Mouse (Mus musculus): ENCODE data around the gene Snrpa1. TPM values are rescaled to one million over a fixed set of nuclear protein-coding genes. Genes with fewer than 3 reads are reported as not detected.
"Not testable (repeated sequence)": the region's sequence is repeated elsewhere in the genome, so short reads cannot be mapped to it uniquely, and the experiment has no call there.

The Snrpa1 gene
- polyA plus RNA-seq, 1 experiment = 155 TPM

DNA sequence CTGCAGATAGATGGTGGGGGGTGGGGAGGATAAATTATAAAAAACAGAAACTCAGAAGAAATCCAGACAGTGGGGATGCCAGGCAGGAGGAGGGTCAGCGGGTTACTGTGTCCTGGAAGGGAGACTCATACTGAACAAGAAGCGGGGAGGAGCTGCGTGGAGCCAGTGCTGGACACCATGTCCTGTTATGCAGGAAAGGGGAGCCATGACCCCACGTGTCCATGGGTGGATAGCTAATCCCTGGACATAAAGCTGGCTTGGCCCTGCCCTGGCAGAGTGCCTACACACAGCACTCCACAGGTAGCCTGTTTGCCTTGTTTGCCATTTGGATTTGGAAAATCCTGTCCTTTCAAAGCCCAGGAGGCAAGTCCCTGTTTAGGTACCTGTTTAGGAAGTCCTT, 10.8 kb upstream of the Snrpa1 start:
- H3K36me3 ChIP-seq (ENCODE audit: control insufficient read depth, insufficient read depth, low read length, poor library complexity, severe bottlenecking) = no peaks in the 10 kb centered on the region
- H3K27me3 ChIP-seq (ENCODE audit: control insufficient read depth, insufficient read depth, low read length, poor library complexity, severe bottlenecking) = no peaks in the 10 kb centered on the region
- H3K4me3 ChIP-seq (ENCODE audit: low read depth, low read length) = no peak overlapping the region
- no peaks in the 10 kb centered on the region for H3K9me3 ChIP-seq (replicated peaks; ENCODE audit: control insufficient read depth, insufficient read depth, low read length, poor library complexity, severe bottlenecking)
- H3K4me1 ChIP-seq (ENCODE audit: control insufficient read depth, insufficient read depth, low read length) = no peaks in the 10 kb centered on the region
- no peak overlapping the region for H3K27ac ChIP-seq (ENCODE audit: insufficient read depth, low read length)
- TF ChIP-seq CTCF (IDR thresholded peaks at IDR 0.05; ENCODE audit: low read depth, low read length) (no peak), EP300 (IDR thresholded peaks at IDR 0.05; ENCODE audit: insufficient read depth, low read depth, low read length) (no peak), POLR2A (IDR thresholded peaks at IDR 0.05; ENCODE audit: insufficient read depth, low read length) (no peak)
- no peak overlapping the region for H3K9ac ChIP-seq (ENCODE audit: low read depth, poor library complexity, severe bottlenecking)

DNA sequence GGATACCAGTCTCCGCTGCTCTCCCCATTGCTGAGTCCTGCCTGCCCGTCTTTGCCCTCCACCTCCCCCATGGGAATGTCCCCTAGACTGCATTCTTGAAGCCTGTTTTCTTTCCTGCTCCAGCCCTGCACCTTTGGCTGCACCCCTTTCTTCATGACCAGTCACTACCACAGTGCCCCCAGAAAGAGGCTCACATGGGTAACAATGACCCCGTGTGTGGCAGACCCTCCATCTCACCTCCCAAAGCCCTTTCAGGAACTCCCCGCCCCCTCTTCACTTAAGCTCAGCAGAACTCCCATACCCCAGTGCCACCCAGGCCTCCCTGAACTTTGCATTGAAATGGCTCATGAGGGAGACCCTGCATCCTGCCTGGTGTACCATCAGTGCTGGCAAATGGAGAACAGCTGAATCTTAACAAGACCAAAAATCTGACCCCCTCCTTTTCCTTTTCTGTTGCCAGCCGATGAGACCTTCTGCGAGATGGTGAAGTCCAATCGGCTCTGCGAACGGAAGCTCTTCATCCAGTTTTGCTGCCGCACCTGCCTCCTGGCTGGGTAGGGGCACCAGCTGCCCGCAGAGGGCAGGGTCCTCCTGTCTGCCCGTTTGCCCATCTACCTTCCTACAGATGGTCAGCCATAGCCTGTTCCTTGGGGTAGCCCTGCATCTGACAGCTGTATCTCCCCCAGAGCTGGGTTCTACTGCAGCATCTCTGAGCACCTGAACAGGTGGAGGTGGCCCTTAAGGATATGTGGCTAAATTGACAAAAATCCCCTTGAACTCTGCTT, 10.2 kb upstream of the Snrpa1 start:
- Histone ChIP-seq H3K27ac (ENCODE audit: insufficient read depth, low read length) (no peak overlapping the region), H3K4me1 (ENCODE audit: control insufficient read depth, insufficient read depth, low read length) (no peaks in the 10 kb centered on the region), H3K36me3 (ENCODE audit: control insufficient read depth, insufficient read depth, low read length, poor library complexity, severe bottlenecking) (no peaks in the 10 kb centered on the region)

DNA sequence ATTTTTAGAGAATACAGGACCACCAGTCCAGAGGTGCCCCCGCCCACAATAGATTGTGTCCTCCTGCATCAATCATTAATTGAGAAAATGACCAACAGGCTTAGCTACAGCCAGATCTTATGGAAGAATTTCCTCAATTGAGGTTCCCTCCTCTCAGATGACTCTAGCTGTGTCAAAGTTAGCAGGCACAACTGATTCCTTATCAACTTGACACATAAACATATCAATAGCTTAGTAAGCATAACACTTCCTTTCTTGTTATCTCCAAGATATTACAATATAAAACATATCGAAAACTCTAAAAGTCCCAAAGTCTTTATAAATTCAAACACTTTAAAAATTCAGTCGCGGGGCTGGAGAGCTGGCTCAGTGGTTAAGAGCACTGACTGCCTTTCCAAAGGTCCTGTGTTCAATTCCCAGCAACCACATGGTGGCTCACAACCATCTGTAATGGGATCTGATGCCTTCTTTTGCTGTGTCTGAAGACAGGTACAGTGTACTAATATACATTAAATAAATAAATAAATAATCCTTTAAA, 4.8 kb upstream of the Snrpa1 start:
- Histone ChIP-seq H3K9me3 (replicated peaks; ENCODE audit: control insufficient read depth, insufficient read depth, low read length, poor library complexity, severe bottlenecking) (no peaks in the 10 kb centered on the region), H3K4me1 (ENCODE audit: control insufficient read depth, insufficient read depth, low read length) (no peaks in the 10 kb centered on the region), H3K4me3 (ENCODE audit: low read depth, low read length) (no peak overlapping the region), H3K9ac (ENCODE audit: low read depth, poor library complexity, severe bottlenecking) (no peak overlapping the region), H3K36me3 (ENCODE audit: control insufficient read depth, insufficient read depth, low read length, poor library complexity, severe bottlenecking) (no peaks in the 10 kb centered on the region), H3K27me3 (ENCODE audit: control insufficient read depth, insufficient read depth, low read length, poor library complexity, severe bottlenecking) (no peaks in the 10 kb centered on the region), H3K27ac (ENCODE audit: insufficient read depth, low read length) (no peak overlapping the region)
- TF ChIP-seq POLR2A (IDR thresholded peaks at IDR 0.05; ENCODE audit: insufficient read depth, low read length) (no peak), EP300 (IDR thresholded peaks at IDR 0.05; ENCODE audit: insufficient read depth, low read depth, low read length) (no peak), CTCF (IDR thresholded peaks at IDR 0.05; ENCODE audit: low read depth, low read length) (no peak)

More for the DNA sequence above, 10.2 kb upstream of the Snrpa1 start:
- H3K4me3 ChIP-seq (ENCODE audit: low read depth, low read length) = no peak overlapping the region
- H3K9me3 ChIP-seq (replicated peaks; ENCODE audit: control insufficient read depth, insufficient read depth, low read length, poor library complexity, severe bottlenecking) = no peaks in the 10 kb centered on the region
- H3K9ac ChIP-seq (ENCODE audit: low read depth, poor library complexity, severe bottlenecking) = no peak overlapping the region
- no peaks in the 10 kb centered on the region for H3K27me3 ChIP-seq (ENCODE audit: control insufficient read depth, insufficient read depth, low read length, poor library complexity, severe bottlenecking)
- TF ChIP-seq POLR2A (IDR thresholded peaks at IDR 0.05; ENCODE audit: insufficient read depth, low read length) (no peak), EP300 (IDR thresholded peaks at IDR 0.05; ENCODE audit: insufficient read depth, low read depth, low read length) (no peak), CTCF (IDR thresholded peaks at IDR 0.05; ENCODE audit: low read depth, low read length) (no peak)

DNA sequence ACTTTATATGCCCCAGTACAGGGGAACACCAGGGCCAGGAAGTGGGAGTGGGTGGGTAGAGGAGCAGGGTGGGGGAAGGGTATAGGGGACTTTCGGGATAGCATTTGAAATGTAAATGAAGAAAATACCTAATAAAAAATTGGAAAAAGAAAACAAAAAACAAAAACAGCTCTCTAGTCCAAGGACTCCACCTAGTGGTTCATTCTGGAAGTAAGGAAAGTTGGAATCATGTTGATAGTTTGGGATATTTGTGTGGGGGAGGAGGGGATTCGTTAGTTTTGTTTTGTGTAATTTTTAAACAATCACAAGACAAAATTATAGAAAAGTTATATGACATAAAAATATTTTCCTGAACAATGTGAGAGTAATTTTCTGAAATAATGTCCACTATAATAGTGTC, 3.4 kb upstream of the Snrpa1 start:
- H3K9ac ChIP-seq (ENCODE audit: low read depth, poor library complexity, severe bottlenecking); H3K4me3 ChIP-seq (ENCODE audit: low read depth, low read length); H3K36me3 ChIP-seq (ENCODE audit: control insufficient read depth, insufficient read depth, low read length, poor library complexity, severe bottlenecking); H3K27ac ChIP-seq (ENCODE audit: insufficient read depth, low read length); H3K4me1 ChIP-seq (ENCODE audit: control insufficient read depth, insufficient read depth, low read length); H3K27me3 ChIP-seq (ENCODE audit: control insufficient read depth, insufficient read depth, low read length, poor library complexity, severe bottlenecking); H3K9me3 ChIP-seq (replicated peaks; ENCODE audit: control insufficient read depth, insufficient read depth, low read length, poor library complexity, severe bottlenecking): not testable (repeated sequence)

DNA sequence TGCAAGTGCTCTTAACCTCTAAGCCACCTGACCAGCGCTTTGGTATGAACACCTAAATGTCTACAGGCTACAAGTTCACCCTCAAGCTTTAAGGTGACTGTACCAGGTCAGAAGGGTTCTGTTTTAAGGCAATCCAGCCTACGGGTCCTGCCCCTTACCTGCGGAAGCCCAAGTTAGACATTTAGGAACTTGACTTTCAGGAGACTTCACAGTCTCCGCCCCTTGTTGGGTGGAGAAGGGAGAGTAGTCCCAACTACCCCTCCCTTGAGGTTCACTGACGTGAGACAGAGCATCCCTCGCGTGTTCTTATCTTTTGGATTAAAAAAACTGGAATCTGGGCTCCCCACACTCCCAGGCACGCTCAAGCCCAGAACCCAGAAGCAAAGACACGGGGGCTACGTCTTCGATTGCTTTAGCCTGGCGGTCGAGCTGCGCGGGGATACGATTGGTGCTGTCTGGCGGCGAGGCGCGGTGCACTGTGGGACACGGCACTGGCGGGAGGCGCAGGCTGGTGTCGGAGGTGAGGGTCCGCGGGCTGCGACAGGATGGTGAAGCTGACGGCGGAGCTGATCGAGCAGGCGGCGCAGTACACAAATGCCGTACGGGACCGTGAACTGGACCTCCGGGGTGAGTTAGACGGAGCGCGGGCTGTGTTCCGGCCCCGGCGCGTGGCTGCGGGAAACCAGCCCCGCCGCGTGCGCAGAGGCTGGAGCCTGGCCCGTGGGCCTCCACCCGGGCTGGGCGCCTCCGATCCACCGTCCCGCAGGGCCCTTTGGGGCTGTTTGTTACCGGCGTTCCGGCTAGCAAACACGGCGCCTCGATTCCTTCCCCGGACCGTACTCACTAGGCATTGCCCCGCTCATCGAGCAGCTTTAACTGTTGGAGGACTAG, 1.5 kb downstream of the Snrpa1 start:
- Histone ChIP-seq H3K9me3 (replicated peaks; ENCODE audit: control insufficient read depth, insufficient read depth, low read length, poor library complexity, severe bottlenecking) (no peaks in the 10 kb centered on the region), H3K36me3 (ENCODE audit: control insufficient read depth, insufficient read depth, low read length, poor library complexity, severe bottlenecking) (peaks cover 23% of the 10 kb centered on the region), H3K4me3 (ENCODE audit: low read depth, low read length) (peak overlapping the region; percentile 91), H3K4me1 (ENCODE audit: control insufficient read depth, insufficient read depth, low read length) (no peaks in the 10 kb centered on the region), H3K27me3 (ENCODE audit: control insufficient read depth, insufficient read depth, low read length, poor library complexity, severe bottlenecking) (no peaks in the 10 kb centered on the region), H3K9ac (ENCODE audit: low read depth, poor library complexity, severe bottlenecking) (peak overlapping the region; percentile 87), H3K27ac (ENCODE audit: insufficient read depth, low read length) (no peak overlapping the region)
- TF ChIP-seq CTCF (IDR thresholded peaks at IDR 0.05; ENCODE audit: low read depth, low read length) = no peak
- TF ChIP-seq POLR2A (IDR thresholded peaks at IDR 0.05; ENCODE audit: insufficient read depth, low read length) = peak; percentile 70
- peak; percentile 82; the same call in 1 of the 2 replicates for TF ChIP-seq EP300 (IDR thresholded peaks at IDR 0.05; ENCODE audit: insufficient read depth, low read depth, low read length)

DNA sequence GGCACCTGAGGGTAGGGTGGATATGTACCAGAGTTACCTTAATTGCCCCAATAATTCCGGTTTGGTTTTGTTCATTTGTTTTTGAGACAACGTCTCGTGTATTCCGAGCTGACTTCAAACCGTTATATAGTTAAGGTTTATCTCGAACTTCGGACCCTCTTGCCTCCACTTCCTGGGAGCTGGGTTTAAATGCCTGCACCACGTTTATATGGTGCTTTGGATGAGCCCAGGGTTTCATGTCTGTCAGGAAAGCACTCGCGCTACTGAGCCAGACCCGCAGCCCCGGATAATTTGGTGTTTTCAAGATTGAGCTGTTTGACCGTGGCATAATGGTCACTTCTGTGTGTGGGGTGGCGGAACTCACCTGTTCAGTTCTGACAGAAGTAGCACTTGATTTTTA, 2.3 kb downstream of the Snrpa1 start:
- peak overlapping the region; percentile 91 for H3K4me3 ChIP-seq (ENCODE audit: low read depth, low read length)
- no peaks in the 10 kb centered on the region for H3K27me3 ChIP-seq (ENCODE audit: control insufficient read depth, insufficient read depth, low read length, poor library complexity, severe bottlenecking)
- no peaks in the 10 kb centered on the region for H3K9me3 ChIP-seq (replicated peaks; ENCODE audit: control insufficient read depth, insufficient read depth, low read length, poor library complexity, severe bottlenecking)
- H3K4me1 ChIP-seq (ENCODE audit: control insufficient read depth, insufficient read depth, low read length) = no peaks in the 10 kb centered on the region
- no peak overlapping the region for H3K27ac ChIP-seq (ENCODE audit: insufficient read depth, low read length)
- H3K9ac ChIP-seq (ENCODE audit: low read depth, poor library complexity, severe bottlenecking) = peak overlapping the region; percentile 87
- TF ChIP-seq EP300 (IDR thresholded peaks at IDR 0.05; ENCODE audit: insufficient read depth, low read depth, low read length) = no peak
- H3K36me3 ChIP-seq (ENCODE audit: control insufficient read depth, insufficient read depth, low read length, poor library complexity, severe bottlenecking) = peaks cover 30% of the 10 kb centered on the region

Data from ES-Bruce4 (cell line).